Mouse (Mus musculus) monocyte, adult 5-6 weeks (primary cell): ENCODE data around the gene Chrna1. TPM values are rescaled to one million over a fixed set of nuclear protein-coding genes. Genes with fewer than 3 reads are reported as not detected.
"Not testable (repeated sequence)": the region's sequence is repeated elsewhere in the genome, so short reads cannot be mapped to it uniquely, and the experiment has no call there.

Experiments used
- ATAC-seq: fragments of 153-309, 156-312 bp; replicated peaks from 2 replicates; pipeline ENCODE4 v1.8.0; 2017; ENCODE audit warnings: mild to moderate bottlenecking; ENCODE audit not compliant: low TSS enrichment, insufficient number of reproducible peaks, severe bottlenecking, poor library complexity, low FRiP score
- total RNA-seq: library from RNA; stranded (forward); fragments of 200-1000, 200-491, 200-594 nt; gene quantifications from 3 replicates; pipeline ENCODE4 v1.2.3, GENCODE M21; 2017

The Chrna1 gene
- total RNA-seq, 1 experiment from 2014 or later = not detected

GRCm38 (mm10) chr2:73563690-73564089 is 16.4 kb downstream of the Chrna1 start:
- ATAC-seq = no peak

- no peak for ATAC-seq
Observed at GRCm38 (mm10) chr2:73562656-73563055, 17.5 kb downstream of the Chrna1 start.

- ATAC-seq = peak; percentile 77
Observed at GRCm38 (mm10) chr2:73561665-73562063, 18.5 kb downstream of the Chrna1 start.

DNA sequence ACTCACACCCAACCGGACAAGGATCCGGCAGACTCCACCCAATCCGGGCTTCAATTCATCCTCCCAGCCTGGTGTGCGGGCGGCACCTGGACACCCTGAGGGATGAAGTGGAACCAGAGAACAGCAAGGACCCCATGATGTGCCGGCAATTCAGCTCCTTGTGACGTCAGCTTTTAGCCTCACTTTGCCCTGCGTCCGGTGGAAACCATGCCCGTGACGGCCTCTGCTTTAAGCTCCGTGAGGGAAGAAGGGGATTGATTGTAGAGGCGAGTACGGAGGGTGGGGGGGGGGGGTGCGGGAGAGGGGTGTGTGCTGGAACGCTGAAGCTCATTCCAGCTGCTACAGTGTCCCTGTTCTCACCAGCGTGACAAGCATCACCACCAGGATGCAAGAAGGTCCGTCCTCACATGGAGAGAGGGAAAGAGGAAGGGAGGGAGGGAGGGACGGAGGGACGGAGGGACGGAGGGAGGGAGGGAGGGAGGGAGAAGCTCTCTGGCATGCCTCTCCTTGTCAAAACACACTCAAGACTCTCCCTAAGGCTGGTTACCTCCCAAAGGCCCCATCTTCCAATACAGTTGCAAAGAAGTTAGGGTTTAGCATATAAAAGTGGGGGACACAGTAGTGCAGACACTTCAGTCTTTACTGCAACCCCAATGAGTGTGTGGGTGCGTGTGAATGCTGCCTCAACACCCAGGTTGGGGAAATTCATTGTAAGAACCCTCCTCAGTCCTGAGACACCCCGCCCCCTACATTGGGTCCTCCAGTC is 19.1 kb downstream of the Chrna1 start:
- ATAC-seq = no peak

DNA sequence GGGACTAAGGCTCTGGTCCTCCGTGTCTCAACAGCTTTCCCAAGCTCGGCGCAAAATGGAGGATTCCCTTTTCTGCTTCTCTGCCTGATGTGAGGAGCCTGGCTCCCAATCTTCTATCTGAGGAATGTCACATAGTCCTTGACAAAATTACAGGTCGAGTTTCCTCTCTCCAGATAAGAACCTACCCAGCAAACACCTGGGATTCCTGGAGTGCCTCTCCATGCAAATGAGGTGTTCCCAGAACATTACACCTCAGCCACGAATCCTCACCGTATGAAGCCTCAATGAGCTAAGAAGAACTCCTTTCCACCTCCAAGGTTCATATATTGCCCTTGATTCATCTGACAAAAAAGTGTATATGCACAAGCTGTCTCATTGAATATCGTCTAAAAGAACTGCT is 19.7 kb downstream of the Chrna1 start:
- no peak for ATAC-seq

DNA sequence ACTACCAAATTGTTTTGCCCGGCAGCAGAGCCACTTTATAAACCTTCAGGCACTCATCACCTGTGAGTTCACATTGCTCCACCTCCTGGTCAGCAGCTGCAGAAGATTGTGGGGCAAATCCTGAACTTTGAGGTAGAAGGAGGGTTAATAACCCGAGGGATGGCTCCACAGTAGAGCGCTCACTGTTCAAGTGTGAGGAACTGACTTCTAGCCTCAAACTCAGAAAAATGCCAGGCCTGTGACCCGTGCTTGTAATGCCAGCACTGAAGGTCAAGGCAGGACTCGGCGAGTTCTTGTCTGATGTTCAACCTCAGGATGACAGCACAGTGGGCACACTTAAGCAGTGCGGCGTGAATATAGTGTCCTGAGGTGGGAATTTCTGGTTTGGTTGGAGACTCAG is 22.2 kb downstream of the Chrna1 start:
- ATAC-seq = no peak

DNA sequence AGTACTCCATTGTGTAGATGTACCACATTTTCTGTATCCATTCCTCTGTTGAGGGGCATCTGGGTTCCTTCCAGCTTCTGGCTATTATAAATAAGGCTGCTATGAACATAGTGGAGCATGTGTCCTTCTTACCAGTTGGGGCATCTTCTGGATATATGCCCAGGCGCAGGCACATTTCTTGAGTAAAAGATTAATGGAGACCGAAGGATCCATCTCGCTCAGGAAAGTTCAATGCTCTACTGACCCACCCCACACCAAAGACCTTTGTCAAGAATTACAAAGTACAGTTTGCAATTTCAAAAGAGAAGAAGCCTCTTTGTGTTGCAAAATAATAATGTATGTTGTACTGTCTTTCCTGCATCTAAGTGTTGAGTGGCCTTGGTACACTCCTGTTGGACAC is 23.1 kb downstream of the Chrna1 start:
- ATAC-seq = not testable (repeated sequence)

DNA sequence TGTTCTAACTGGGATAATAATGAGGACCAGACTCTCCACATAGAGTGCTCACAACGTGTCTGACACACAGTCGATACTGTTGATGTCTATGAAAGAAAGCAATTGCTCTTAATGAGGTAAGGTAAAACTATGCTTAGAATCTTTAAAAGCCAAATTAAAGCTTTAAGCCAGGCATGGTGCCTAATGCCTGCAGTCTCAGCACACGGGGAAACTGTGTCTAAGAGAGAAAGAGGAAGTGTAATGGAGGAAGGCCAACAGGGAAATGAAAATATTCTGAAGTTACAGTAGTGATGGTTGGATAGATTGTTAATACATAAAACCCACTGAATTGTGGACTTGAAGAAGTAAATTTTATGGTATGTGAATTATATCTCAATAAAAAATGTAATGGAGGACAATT is 25.7 kb downstream of the Chrna1 start:
- no peak; the same call in 1 of the 2 replicates for ATAC-seq

DNA sequence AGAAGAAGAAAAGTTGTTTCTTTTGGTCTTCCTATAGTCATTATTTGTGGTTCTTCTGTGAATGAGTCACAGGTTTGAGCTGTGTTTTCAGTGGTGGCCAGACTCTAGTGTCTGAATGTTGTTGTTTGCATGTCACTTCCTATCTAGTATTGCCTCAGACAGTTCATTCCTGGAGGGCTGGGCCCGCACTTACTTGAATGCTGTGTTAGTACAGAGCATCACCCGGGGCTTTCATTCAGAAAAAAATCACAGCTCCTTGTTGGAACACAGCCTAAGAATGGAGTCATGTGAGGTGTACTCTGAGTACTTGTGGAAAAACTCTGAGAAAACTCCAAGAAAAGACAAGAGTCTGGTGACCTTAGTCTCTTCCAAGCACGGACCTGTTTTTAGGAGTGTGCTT is 27.2 kb downstream of the Chrna1 start:
- no peak; the same call in 1 of the 2 replicates for ATAC-seq

- no peak for ATAC-seq
Observed at GRCm38 (mm10) chr2:73550725-73551124, 29.4 kb downstream of the Chrna1 start.

DNA sequence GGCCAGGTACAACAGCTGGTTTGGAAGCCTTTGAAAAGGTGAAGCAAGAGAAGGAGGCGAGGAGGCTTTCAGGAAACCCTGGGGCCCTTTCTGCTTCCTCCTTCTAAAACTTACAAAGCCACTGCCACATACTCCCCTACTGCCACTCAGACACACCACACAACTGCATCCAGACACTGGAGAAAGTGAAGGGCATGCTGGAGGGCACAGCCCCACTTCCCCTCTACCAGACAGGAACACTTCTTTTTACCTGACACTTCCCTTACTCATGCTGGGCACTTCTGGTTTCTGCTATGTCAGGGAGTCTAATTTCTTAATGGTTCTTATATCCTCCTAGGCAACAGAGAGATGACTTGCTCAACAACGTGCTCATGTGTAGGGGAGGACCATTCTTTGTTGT is 31.6 kb downstream of the Chrna1 start:
- ATAC-seq = peak; percentile 44

GRCm38 (mm10) chr2:73547256-73547655 is 32.9 kb downstream of the Chrna1 start:
- ATAC-seq = no peak

DNA sequence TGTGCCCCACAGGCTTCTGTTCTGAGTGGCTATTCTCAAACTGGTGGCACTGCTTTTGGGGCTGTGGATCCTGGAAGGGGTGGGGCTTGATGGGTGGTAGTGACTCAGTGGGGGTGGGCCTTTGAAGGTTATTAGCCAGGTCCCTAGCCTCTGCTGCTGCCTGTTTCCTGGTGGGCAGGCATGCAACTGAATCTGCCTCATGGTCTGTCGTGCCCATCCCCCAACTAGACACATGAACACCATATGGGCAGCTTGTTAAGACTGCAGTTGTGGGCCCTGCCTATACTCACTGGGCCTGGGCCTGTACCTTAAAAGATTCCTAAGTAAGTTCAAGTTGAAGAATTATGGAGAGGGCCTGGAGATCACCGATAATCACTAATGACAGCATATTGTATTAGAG is 34.6 kb downstream of the Chrna1 start:
- ATAC-seq = no peak

- peak; percentile 89 for ATAC-seq
Observed at GRCm38 (mm10) chr2:73540450-73541162, 39.5 kb downstream of the Chrna1 start.

DNA sequence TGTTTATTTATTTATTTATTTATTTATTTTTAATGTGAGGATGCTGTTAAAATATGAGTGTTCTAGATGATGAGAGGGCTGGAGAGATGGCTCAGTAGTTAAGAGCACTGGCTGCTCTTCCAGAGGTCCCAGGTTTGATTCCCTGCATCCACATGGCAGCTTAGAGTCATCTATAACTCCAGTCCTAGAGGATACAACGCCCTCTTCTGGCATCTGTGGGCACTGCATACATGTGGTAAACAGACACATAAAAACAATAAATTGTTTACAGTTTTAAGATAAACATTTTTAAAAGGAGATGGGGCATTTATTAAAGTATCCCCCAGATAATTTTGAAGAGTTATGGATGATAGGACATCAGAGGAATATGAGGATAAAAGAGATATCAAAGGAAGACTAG is 40.4 kb downstream of the Chrna1 start:
- no peak for ATAC-seq

DNA sequence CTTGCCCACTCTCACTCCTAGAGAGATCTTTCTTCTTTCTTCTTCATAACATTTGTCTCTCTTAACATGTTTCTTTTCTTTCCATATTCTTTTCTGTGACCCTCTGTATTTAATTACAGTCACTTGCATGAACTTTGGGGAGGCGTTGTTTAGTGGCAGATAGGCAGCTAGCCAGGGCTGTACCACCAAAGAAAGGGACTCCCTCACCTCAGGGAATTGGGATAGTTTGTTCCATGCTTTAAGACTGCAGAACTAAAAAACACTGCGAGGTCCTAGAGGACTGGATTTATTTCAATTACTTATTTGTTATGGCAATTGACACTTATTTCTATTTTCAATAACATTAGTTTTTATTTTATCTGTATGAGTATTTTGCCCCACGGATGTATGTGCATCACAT is 41.0 kb downstream of the Chrna1 start:
- ATAC-seq = no peak

GRCm38 (mm10) chr2:73538590-73538989 is 41.5 kb downstream of the Chrna1 start:
- ATAC-seq = no peak

DNA sequence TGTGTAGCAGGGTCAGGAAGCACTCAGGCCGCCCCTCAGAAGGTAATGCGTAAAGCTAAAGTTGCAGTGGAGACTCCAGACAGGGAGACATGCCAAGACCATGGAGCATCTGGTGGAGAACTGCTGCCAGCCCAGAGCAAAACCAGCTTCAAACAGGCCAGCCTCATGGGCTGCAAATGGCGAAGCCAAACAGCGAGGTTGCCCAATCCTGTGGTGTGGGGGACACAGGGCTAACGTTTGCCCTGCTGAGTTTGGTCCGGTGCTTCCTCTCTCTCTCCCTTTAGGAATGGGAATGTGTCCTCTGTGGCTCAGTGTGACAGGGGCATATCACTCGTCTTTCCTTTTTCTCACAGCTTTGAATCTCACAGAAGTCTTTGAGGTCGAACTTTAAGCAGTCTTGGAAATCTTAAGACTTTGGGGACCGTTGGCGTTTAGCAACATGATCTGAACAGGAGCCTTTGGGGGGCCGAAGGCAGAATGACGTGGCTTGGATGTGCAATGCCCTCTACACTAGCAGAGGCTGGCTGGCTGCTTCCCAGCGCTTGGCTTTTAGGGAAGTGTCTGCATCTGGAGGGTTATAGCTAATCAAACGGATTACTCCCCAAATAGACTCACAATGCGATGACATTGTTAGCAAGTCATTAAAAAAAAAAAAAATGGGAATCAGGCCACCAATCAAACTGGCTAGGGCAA is 43.9 kb downstream of the Chrna1 start:
- ATAC-seq = no peak

DNA sequence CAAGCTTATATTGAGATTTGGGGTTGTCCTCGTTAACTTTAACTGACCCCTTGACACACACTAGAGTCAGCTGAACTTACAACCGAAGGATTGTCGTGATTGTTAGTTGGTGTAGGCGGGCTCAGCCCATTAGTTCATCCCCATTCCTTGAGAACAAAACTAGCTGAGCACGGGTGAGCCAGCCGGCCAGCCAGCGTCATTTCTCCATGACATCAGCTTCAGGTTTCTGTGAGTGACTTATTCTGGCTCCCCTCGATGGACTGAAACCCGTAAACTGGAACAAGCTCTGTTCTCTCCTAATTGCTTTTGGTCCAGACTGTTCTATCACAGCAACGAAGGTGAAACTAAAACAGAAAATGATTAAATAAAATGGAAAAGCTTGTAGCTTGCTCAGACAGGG is 45.4 kb downstream of the Chrna1 start:
- no peak for ATAC-seq

- ATAC-seq = no peak
Observed at GRCm38 (mm10) chr2:73530487-73530886, 49.7 kb downstream of the Chrna1 start.
